Mouse (Mus musculus): Measurements from ENCODE around the gene Thop1. TPM values are rescaled to one million over a fixed set of nuclear protein-coding genes. Genes with fewer than 3 reads are reported as not detected.

The Thop1 gene
- total RNA-seq, 2 experiments from 2014 or later: 18.5 to 22.9 TPM

- DNase-seq: no peak
Observed at GRCm38 (mm10) chr10:81112946-81113345, 43.1 kb downstream of the Thop1 start.

- peak; percentile 61 for DNase-seq
Observed at GRCm38 (mm10) chr10:81119625-81120024, 49.8 kb downstream of the Thop1 start.

- DNase-seq: no peak
Observed at GRCm38 (mm10) chr10:81120650-81121049, 50.8 kb downstream of the Thop1 start.

- no peak for DNase-seq
Observed at GRCm38 (mm10) chr10:81122889-81123288, 53.1 kb downstream of the Thop1 start.

GRCm38 (mm10) chr10:81123500-81123899 lies 53.7 kb downstream of the Thop1 start:
- no peak for DNase-seq

Small RNA genes within 50 kb of the gene (microRNA-seq; reads per million reads assigned to microRNA genes)
- gene Mir5615-1 (ENCODE audit: borderline replicate concordance in 2 of 2): 0 reads per million in 2 experiments
- gene Mir5615-2 (ENCODE audit: borderline replicate concordance in 2 of 2): 0 reads per million in 2 experiments

Other genes starting within 250 kb of the Thop1 start
- gene Oaz1, start 243.4 kb upstream of the Thop1 start, total RNA-seq (2021): 100 to 1,000 TPM; 651 to 657 TPM
- 10 to 100 TPM; 13.3 to 15.5 TPM for gene Lingo3, start 226.0 kb upstream of the Thop1 start, total RNA-seq (2021)
- gene Lsm7, start 214.8 kb upstream of the Thop1 start, total RNA-seq (2021): 10 to 100 TPM; 19.0 to 22.3 TPM
- 10 to 100 TPM; 21.7 to 23.6 TPM for gene Sppl2b, start 214.8 kb upstream of the Thop1 start, total RNA-seq (2021)
- gene Tmprss9, start 198.2 kb upstream of the Thop1 start, total RNA-seq (2021): not detected
- 100 to 1,000 TPM; 114 to 125 TPM for gene Timm13, start 169.1 kb upstream of the Thop1 start, total RNA-seq (2021)
- 1 to 10 TPM; 3.7 to 5.1 TPM for gene Lmnb2, start 151.8 kb upstream of the Thop1 start, total RNA-seq (2021)
- 10 to 100 TPM; 12.7 to 30.0 TPM for gene Gadd45b, start 140.0 kb upstream of the Thop1 start, total RNA-seq (2021)
- 1 to 10 TPM in 1 of 2 experiments, under 1 TPM in 1; 0.61 to 1.1 TPM for gene Gng7, start 55.1 kb upstream of the Thop1 start, total RNA-seq (2021)
- gene Diras1, start 44.4 kb upstream of the Thop1 start, total RNA-seq (2021): under 1 TPM in 1 of 2 experiments, not detected in 1; 0.51 TPM
- 10 to 100 TPM; 13.5 to 13.9 TPM for gene Slc39a3, start 32.6 kb upstream of the Thop1 start, total RNA-seq (2021)
- 10 to 100 TPM; 82.2 to 85.2 TPM for gene Sgta, start 9.9 kb upstream of the Thop1 start, total RNA-seq (2021)
- gene Creb3l3, start 28.8 kb downstream of the Thop1 start, total RNA-seq (2021): under 1 TPM; 0.10 to 0.83 TPM
- 100 to 1,000 TPM; 149 to 161 TPM for gene Map2k2, start 35.9 kb downstream of the Thop1 start, total RNA-seq (2021)
- 10 to 100 TPM; 21.4 to 22.3 TPM for gene Zbtb7a, start 65.2 kb downstream of the Thop1 start, total RNA-seq (2021)
- 10 to 100 TPM; 11.7 to 14.2 TPM for gene Pias4, start 97.9 kb downstream of the Thop1 start, total RNA-seq (2021)
- gene Eef2, start 106.6 kb downstream of the Thop1 start, total RNA-seq (2021): 100 to 1,000 TPM; 838 to 862 TPM
- gene Dapk3, start 113.0 kb downstream of the Thop1 start, total RNA-seq (2021): 10 to 100 TPM; 22.3 to 22.4 TPM
- not detected for gene 4930442H23Rik, start 113.8 kb downstream of the Thop1 start, total RNA-seq (2021)
- 10 to 100 TPM; 41.1 to 57.7 TPM for gene Nmrk2, start 132.0 kb downstream of the Thop1 start, total RNA-seq (2021)
- gene Atcay, start 160.8 kb downstream of the Thop1 start, total RNA-seq (2021): not detected
- 1 to 10 TPM; 1.9 to 3.0 TPM for gene Zfr2, start 163.1 kb downstream of the Thop1 start, total RNA-seq (2021)
- under 1 TPM; 0.13 to 0.23 TPM for gene Matk, start 182.9 kb downstream of the Thop1 start, total RNA-seq (2021)
- gene Mrpl54, start 196.9 kb downstream of the Thop1 start, total RNA-seq (2021): 10 to 100 TPM; 87.0 to 90.0 TPM
- gene Apba3, start 196.9 kb downstream of the Thop1 start, total RNA-seq (2021): 100 to 1,000 TPM; 102 to 106 TPM
- gene Tjp3, start 221.5 kb downstream of the Thop1 start, total RNA-seq (2021): not detected
- 10 to 100 TPM; 20.3 to 20.6 TPM for gene Pip5k1c, start 222.9 kb downstream of the Thop1 start, total RNA-seq (2021)